ENCODE assay signal across 33 mouse cellular contexts in genomic region chr11:108356020-108356419, GRCm38 (mm10). TPM values are rescaled to one million over a fixed set of nuclear protein-coding genes. Genes with fewer than 3 reads are reported as not detected.
"Had no signal": no experiment of that assay in that cellular context is flagged by ENCODE, and none has a peak within 500 bp of the region (broad histone marks: within the 10 kb centered on the region; RNA-seq: fewer than 3 reads in every experiment).

No protein-coding gene starts in this region.

- H3K27ac ChIP-seq: left cerebral cortex, adult 2 months; limb, embryonic 10.5 days; limb, embryonic 12.5 days; limb, embryonic 13.5 days; limb, embryonic 15.5 days; liver, embryonic 12.5 days; liver, embryonic 13.5 days; liver, embryonic 14.5 days; liver, embryonic 15.5 days; lung, embryonic 15.5 days; macrophage; midbrain, embryonic 10.5 days; midbrain, embryonic 12.5 days; midbrain, embryonic 13.5 days; midbrain, embryonic 15.5 days; neural tube, embryonic 12.5 days had no signal

- H3K4me3 ChIP-seq: left cerebral cortex, adult 2 months; limb, embryonic 10.5 days; limb, embryonic 12.5 days; limb, embryonic 13.5 days; limb, embryonic 15.5 days; liver, embryonic 12.5 days; liver, embryonic 13.5 days; liver, embryonic 15.5 days; lung, embryonic 15.5 days; megakaryocyte, embryonic 14.5 days; midbrain, embryonic 10.5 days; midbrain, embryonic 12.5 days; midbrain, embryonic 13.5 days; midbrain, embryonic 15.5 days; myocyte; neural tube, embryonic 12.5 days had no signal

- H3K36me3 ChIP-seq: limb, embryonic 10.5 days; limb, embryonic 12.5 days; limb, embryonic 13.5 days; limb, embryonic 15.5 days; liver, embryonic 12.5 days; liver, embryonic 13.5 days; liver, embryonic 15.5 days; lung, embryonic 15.5 days; midbrain, embryonic 10.5 days; midbrain, embryonic 12.5 days; midbrain, embryonic 13.5 days; midbrain, embryonic 15.5 days; neural tube, embryonic 12.5 days had no signal

- DNase-seq: left cerebral cortex, postnatal 4 days; liver; liver, embryonic 13.5 days; liver, postnatal 0 days; lung, adult 18-20 months; lung, adult 2 months; lung, embryonic 14.5 days; lung, postnatal 10 days; lung, postnatal 14 days; lung, postnatal 36 days; midbrain, embryonic 14.5 days had no signal

- H3K9me3 ChIP-seq: limb, embryonic 10.5 days; limb, embryonic 12.5 days; limb, embryonic 13.5 days; limb, embryonic 15.5 days; liver, embryonic 12.5 days; liver, embryonic 13.5 days; liver, embryonic 15.5 days; lung, embryonic 15.5 days; midbrain, embryonic 10.5 days; midbrain, embryonic 12.5 days; midbrain, embryonic 13.5 days; midbrain, embryonic 15.5 days; neural tube, embryonic 12.5 days had no signal

- H3K27me3 ChIP-seq: limb, embryonic 13.5 days; limb, embryonic 15.5 days; liver, embryonic 13.5 days; lung, embryonic 15.5 days; midbrain, embryonic 13.5 days; midbrain, embryonic 15.5 days; neural tube, embryonic 12.5 days had no signal

- H3K4me2 ChIP-seq: limb, embryonic 12.5 days; limb, embryonic 13.5 days; limb, embryonic 15.5 days; liver, embryonic 11.5 days; liver, embryonic 12.5 days; liver, embryonic 13.5 days; liver, embryonic 15.5 days; lung, embryonic 14.5 days; lung, embryonic 15.5 days; midbrain, embryonic 11.5 days; midbrain, embryonic 12.5 days; midbrain, embryonic 13.5 days; midbrain, embryonic 15.5 days; neural tube, embryonic 12.5 days had no signal

- ATAC-seq: liver, embryonic 12.5 days; liver, postnatal 0 days; midbrain, embryonic 13.5 days; midbrain, embryonic 15.5 days; midbrain, embryonic 16.5 days had no signal

- H3K9ac ChIP-seq: limb, embryonic 12.5 days; limb, embryonic 13.5 days; limb, embryonic 15.5 days; liver, embryonic 12.5 days; liver, embryonic 13.5 days; liver, embryonic 14.5 days; liver, embryonic 15.5 days; liver, postnatal 0 days; lung, embryonic 14.5 days; lung, embryonic 15.5 days; midbrain, embryonic 12.5 days; midbrain, embryonic 13.5 days; midbrain, embryonic 15.5 days; neural tube, embryonic 12.5 days had no signal

- H3K4me1 ChIP-seq: limb, embryonic 12.5 days; limb, embryonic 13.5 days; limb, embryonic 15.5 days; liver, embryonic 15.5 days; lung, embryonic 15.5 days; midbrain, embryonic 10.5 days; midbrain, embryonic 12.5 days; midbrain, embryonic 13.5 days; midbrain, embryonic 15.5 days; neural tube, embryonic 12.5 days had no signal

RNA-seq across cellular contexts. Expression of gene Apoh, which starts 12.9 kb away (rescaled TPM):
- polyA plus RNA-seq: limb, embryonic 10.5 days; limb, embryonic 11.5 days; limb, embryonic 12.5 days; limb, embryonic 13.5 days; macrophage; midbrain, embryonic 10.5 days; midbrain, embryonic 11.5 days; midbrain, embryonic 12.5 days; neural tube, embryonic 11.5 days; neural tube, embryonic 12.5 days had no signal
